Mouse (Mus musculus): ENCODE data around the gene Lmx1b. TPM values are rescaled to one million over a fixed set of nuclear protein-coding genes. Genes with fewer than 3 reads are reported as not detected.

The Lmx1b gene
- total and polyA plus RNA-seq, 3 experiments = 0.05 to 1.5 TPM; not detected in 1

- Histone ChIP-seq H3K36me3 (replicated peaks) (no peaks in the 10 kb centered on the region), H3K4me1 (ENCODE audit: insufficient read depth, low read depth, low read length) (no peaks in the 10 kb centered on the region), H3K9me3 (replicated peaks) (no peaks in the 10 kb centered on the region), H3K27me3 (ENCODE audit: insufficient read depth, low read length) (peaks cover 6% of the 10 kb centered on the region; the same call in 1 of the 2 replicates), H3K4me3 (ENCODE audit: low read depth, low read length) (no peak overlapping the region)
- ATAC-seq (ENCODE audit: extremely low read depth, insufficient number of reproducible peaks, low FRiP score, poor library complexity, severe bottlenecking) (no peak), DNase-seq (ENCODE audit: low spot score) (no peak)
- TF ChIP-seq POLR2AphosphoS5 (IDR thresholded peaks at IDR 0.05; ENCODE audit: insufficient replicate concordance, low read depth, low read length) (no peak), GATA1 (IDR thresholded peaks at IDR 0.05; ENCODE audit: borderline replicate concordance, low read length) (no peak), GATA2 (IDR thresholded peaks at IDR 0.05; ENCODE audit: borderline replicate concordance, low read depth, low read length) (no peak)
These were observed 64.9 kb downstream of the Lmx1b start for GRCm38 (mm10) chr2:33575406-33575805.

GRCm38 (mm10) chr2:33573075-33573474, 67.2 kb downstream of the Lmx1b start:
- DNase-seq (ENCODE audit: low spot score) = no peak
- Histone ChIP-seq H3K27me3 (ENCODE audit: insufficient read depth, low read length) (peaks cover 3% of the 10 kb centered on the region), H3K4me3 (ENCODE audit: low read depth, low read length) (no peak overlapping the region), H3K4me1 (ENCODE audit: insufficient read depth, low read depth, low read length) (no peaks in the 10 kb centered on the region), H3K36me3 (replicated peaks) (no peaks in the 10 kb centered on the region), H3K9me3 (replicated peaks) (no peaks in the 10 kb centered on the region)
- TF ChIP-seq GATA1 (IDR thresholded peaks at IDR 0.05; ENCODE audit: borderline replicate concordance, low read length) = no peak
- TF ChIP-seq CTCF (IDR thresholded peaks at IDR 0.05; ENCODE audit: low read depth, low read length) = no peak
- no peak for TF ChIP-seq TAL1 (conservative IDR thresholded peaks at IDR 0.05; ENCODE audit: low read depth, low read length)
- no peak for TF ChIP-seq GATA2 (IDR thresholded peaks at IDR 0.05; ENCODE audit: borderline replicate concordance, low read depth, low read length)
- no peak for TF ChIP-seq POLR2AphosphoS5 (IDR thresholded peaks at IDR 0.05; ENCODE audit: insufficient replicate concordance, low read depth, low read length)
- ATAC-seq (ENCODE audit: extremely low read depth, insufficient number of reproducible peaks, low FRiP score, poor library complexity, severe bottlenecking) = no peak

GRCm38 (mm10) chr2:33571219-33571824, 69.0 kb downstream of the Lmx1b start:
- TF ChIP-seq GATA1 (IDR thresholded peaks at IDR 0.05; ENCODE audit: borderline replicate concordance, low read length) (no peak), TAL1 (conservative IDR thresholded peaks at IDR 0.05; ENCODE audit: low read depth, low read length) (no peak), CTCF (IDR thresholded peaks at IDR 0.05; ENCODE audit: low read depth, low read length) (no peak), GATA2 (IDR thresholded peaks at IDR 0.05; ENCODE audit: borderline replicate concordance, low read depth, low read length) (no peak), POLR2AphosphoS5 (IDR thresholded peaks at IDR 0.05; ENCODE audit: insufficient replicate concordance, low read depth, low read length) (no peak)
- ATAC-seq (ENCODE audit: extremely low read depth, insufficient number of reproducible peaks, low FRiP score, poor library complexity, severe bottlenecking) = no peak
- peaks cover 3% of the 10 kb centered on the region for H3K27me3 ChIP-seq (ENCODE audit: insufficient read depth, low read length)

GRCm38 (mm10) chr2:33569698-33570097, 70.6 kb downstream of the Lmx1b start:
- no peaks in the 10 kb centered on the region; the same call in none of the 2 replicates for H3K27me3 ChIP-seq (ENCODE audit: insufficient read depth, low read length)
- H3K9me3 ChIP-seq (replicated peaks) = no peaks in the 10 kb centered on the region
- no peaks in the 10 kb centered on the region for H3K36me3 ChIP-seq (replicated peaks)
- no peak for DNase-seq (ENCODE audit: low spot score)
- no peak for ATAC-seq (ENCODE audit: extremely low read depth, insufficient number of reproducible peaks, low FRiP score, poor library complexity, severe bottlenecking)
- TF ChIP-seq GATA2 (IDR thresholded peaks at IDR 0.05; ENCODE audit: borderline replicate concordance, low read depth, low read length) (no peak), GATA1 (IDR thresholded peaks at IDR 0.05; ENCODE audit: borderline replicate concordance, low read length) (no peak), TAL1 (conservative IDR thresholded peaks at IDR 0.05; ENCODE audit: low read depth, low read length) (no peak), CTCF (IDR thresholded peaks at IDR 0.05; ENCODE audit: low read depth, low read length) (no peak), POLR2AphosphoS5 (IDR thresholded peaks at IDR 0.05; ENCODE audit: insufficient replicate concordance, low read depth, low read length) (no peak)
- H3K4me3 ChIP-seq (ENCODE audit: low read depth, low read length) = no peak overlapping the region
- H3K4me1 ChIP-seq (ENCODE audit: insufficient read depth, low read depth, low read length) = no peaks in the 10 kb centered on the region

More at GRCm38 (mm10) chr2:33571219-33571824, 69.0 kb downstream of the Lmx1b start:
- no peak overlapping the region for H3K4me3 ChIP-seq (ENCODE audit: low read depth, low read length)
- no peak for DNase-seq (ENCODE audit: low spot score)
- no peaks in the 10 kb centered on the region for H3K36me3 ChIP-seq (replicated peaks)
- H3K9me3 ChIP-seq (replicated peaks) = no peaks in the 10 kb centered on the region
- H3K4me1 ChIP-seq (ENCODE audit: insufficient read depth, low read depth, low read length) = no peaks in the 10 kb centered on the region

- no peaks in the 10 kb centered on the region for H3K4me1 ChIP-seq (ENCODE audit: insufficient read depth, low read depth, low read length)
- DNase-seq (ENCODE audit: low spot score) = no peak
- no peaks in the 10 kb centered on the region for H3K9me3 ChIP-seq (replicated peaks)
- TF ChIP-seq CTCF (IDR thresholded peaks at IDR 0.05; ENCODE audit: low read depth, low read length) = 0 out of 2 replicates have a peak, but pooled peaks have one; percentile 23
- TF ChIP-seq POLR2AphosphoS5 (IDR thresholded peaks at IDR 0.05; ENCODE audit: insufficient replicate concordance, low read depth, low read length) = no peak
- no peak for TF ChIP-seq GATA1 (IDR thresholded peaks at IDR 0.05; ENCODE audit: borderline replicate concordance, low read length)
- TF ChIP-seq GATA2 (IDR thresholded peaks at IDR 0.05; ENCODE audit: borderline replicate concordance, low read depth, low read length) = no peak
- no peak for TF ChIP-seq TAL1 (conservative IDR thresholded peaks at IDR 0.05; ENCODE audit: low read depth, low read length)
- no peak overlapping the region for H3K4me3 ChIP-seq (ENCODE audit: low read depth, low read length)
- no peaks in the 10 kb centered on the region for H3K36me3 ChIP-seq (replicated peaks)
- H3K27me3 ChIP-seq (ENCODE audit: insufficient read depth, low read length) = no peaks in the 10 kb centered on the region; the same call in none of the 2 replicates
- ATAC-seq (ENCODE audit: extremely low read depth, insufficient number of reproducible peaks, low FRiP score, poor library complexity, severe bottlenecking) = no peak
These were observed 71.1 kb downstream of the Lmx1b start for GRCm38 (mm10) chr2:33569240-33569639.

- Histone ChIP-seq H3K36me3 (replicated peaks) (no peaks in the 10 kb centered on the region), H3K27me3 (ENCODE audit: insufficient read depth, low read length) (peaks cover 3% of the 10 kb centered on the region), H3K4me3 (ENCODE audit: low read depth, low read length) (no peak overlapping the region), H3K9me3 (replicated peaks) (no peaks in the 10 kb centered on the region), H3K4me1 (ENCODE audit: insufficient read depth, low read depth, low read length) (no peaks in the 10 kb centered on the region)
- DNase-seq (ENCODE audit: low spot score) (no peak), ATAC-seq (ENCODE audit: extremely low read depth, insufficient number of reproducible peaks, low FRiP score, poor library complexity, severe bottlenecking) (no peak)
- TF ChIP-seq GATA1 (IDR thresholded peaks at IDR 0.05; ENCODE audit: borderline replicate concordance, low read length) (no peak), TAL1 (conservative IDR thresholded peaks at IDR 0.05; ENCODE audit: low read depth, low read length) (no peak), CTCF (IDR thresholded peaks at IDR 0.05; ENCODE audit: low read depth, low read length) (no peak), GATA2 (IDR thresholded peaks at IDR 0.05; ENCODE audit: borderline replicate concordance, low read depth, low read length) (no peak), POLR2AphosphoS5 (IDR thresholded peaks at IDR 0.05; ENCODE audit: insufficient replicate concordance, low read depth, low read length) (no peak)
These were observed 74.4 kb downstream of the Lmx1b start for GRCm38 (mm10) chr2:33565886-33566285.
